Mouse (Mus musculus) spleen, adult 2 months (tissue): Measurements from ENCODE around the gene Rnf26. TPM values are rescaled to one million over a fixed set of nuclear protein-coding genes. Genes with fewer than 3 reads are reported as not detected.

Experiments used
- DNase-seq, 2 experiments: peaks; one replicate each; pipeline versions ENCODE4 v3.0.0 to v3.0.0-alpha.2; 2012 to 2021; ENCODE audit warnings: low spot score in 2 of 2, low read depth in 1 of 2
- H3K27ac ChIP-seq: fragments of 200-500 bp; 2 replicates; pipeline ENCODE4 v1.5.1; 2012; ENCODE audit warnings: low read length, inconsistent platforms; ENCODE audit not compliant: insufficient read depth
- H3K27me3 ChIP-seq: fragments of 200-500 bp; 2 replicates; pipeline ENCODE4 v1.6.1; 2012; ENCODE audit warnings: mild to moderate bottlenecking, moderate library complexity, low read length, inconsistent platforms; ENCODE audit not compliant: control insufficient read depth, insufficient read depth
- H3K36me3 ChIP-seq: fragments of 200-500 bp; 2 replicates; pipeline ENCODE4 v1.6.1; 2012; ENCODE audit warnings: mild to moderate bottlenecking, low read length, inconsistent platforms; ENCODE audit not compliant: control insufficient read depth, insufficient read depth
- H3K4me1 ChIP-seq: fragments of 200-500 bp; 2 replicates; pipeline ENCODE4 v1.6.1; 2011; ENCODE audit warnings: inconsistent platforms; ENCODE audit not compliant: control insufficient read depth, insufficient read depth, insufficient read length
- H3K4me3 ChIP-seq: fragments of 200-500 bp; 2 replicates; pipeline ENCODE4 v1.5.1; 2011; ENCODE audit warnings: mild to moderate bottlenecking, inconsistent platforms; ENCODE audit not compliant: insufficient read depth, insufficient read length; ENCODE audit errors: extremely low read depth
- CTCF ChIP-seq: fragments of 200-500 bp; IDR thresholded peaks from 2 replicates; pipeline ENCODE4 v1.5.1; 2011; ENCODE audit warnings: mild to moderate bottlenecking, inconsistent platforms; ENCODE audit not compliant: insufficient read depth, insufficient read length, insufficient replicate concordance; ENCODE audit errors: extremely low read depth
- POLR2A ChIP-seq: fragments of 200-500 bp; IDR thresholded peaks from 2 replicates; pipeline ENCODE4 v1.6.1; 2011; ENCODE audit warnings: low read depth, low read length, inconsistent platforms
- WGBS: fragments of 180-500 bp; shearing (Covaris S2); methylation state at CpG from one replicate; pipeline ENCODE4 v1.1.7; 2018; 5-methylcytosine and 5-hydroxymethylcytosine counted together
- polyA plus RNA-seq: library from polyadenylated mRNA; depleted of rRNA; stranded (reverse); fragments of >200 nt; gene quantifications from 2 replicates; pipeline ENCODE4 v1.2.3, GENCODE M21; 2012

Gene Rnf26
- polyA plus RNA-seq, 1 experiment: 21.3 TPM

- no peak for DNase-seq
- Histone ChIP-seq H3K36me3 (no peaks in the 10 kb centered on the region), H3K4me3 (peak overlapping the region; percentile 67), H3K4me1 (peaks cover 16% of the 10 kb centered on the region; the same call in 1 of the 2 replicates), H3K27me3 (peaks cover 9% of the 10 kb centered on the region), H3K27ac (no peak overlapping the region)
- 5% methylated on average over 14 of the region's 14 CpGs for WGBS
- no peak for TF ChIP-seq POLR2A
- TF ChIP-seq CTCF: no peak
Measured at GRCm38 (mm10) chr9:44084236-44084635, 29.1 kb downstream of the Rnf26 start.

GRCm38 (mm10) chr9:44083392-44084121 lies 29.8 kb downstream of the Rnf26 start:
- no peak for DNase-seq
- no peaks in the 10 kb centered on the region for H3K36me3 ChIP-seq
- H3K4me3 ChIP-seq: no peak overlapping the region
- H3K27ac ChIP-seq: no peak overlapping the region
- no peak for TF ChIP-seq POLR2A
- no peak for TF ChIP-seq CTCF
- peaks cover 12% of the 10 kb centered on the region; the same call in 1 of the 2 replicates for H3K4me1 ChIP-seq
- 18% methylated on average over 23 of the region's 23 CpGs for WGBS
- peaks cover 9% of the 10 kb centered on the region for H3K27me3 ChIP-seq

GRCm38 (mm10) chr9:44082266-44082665 lies 31.1 kb downstream of the Rnf26 start:
- Histone ChIP-seq H3K4me1 (peaks cover 9% of the 10 kb centered on the region; the same call in 1 of the 2 replicates), H3K27me3 (peaks cover 9% of the 10 kb centered on the region), H3K36me3 (no peaks in the 10 kb centered on the region), H3K27ac (no peak overlapping the region), H3K4me3 (no peak overlapping the region)
- no peak for DNase-seq
- 97% methylated on average over 5 of the region's 5 CpGs for WGBS
- TF ChIP-seq CTCF (no peak), POLR2A (no peak)

- Histone ChIP-seq H3K4me3 (no peak overlapping the region), H3K27me3 (peaks cover 9% of the 10 kb centered on the region), H3K27ac (no peak overlapping the region), H3K36me3 (no peaks in the 10 kb centered on the region), H3K4me1 (peaks cover 9% of the 10 kb centered on the region; the same call in 1 of the 2 replicates)
- WGBS: 75% methylated on average over 5 of the region's 5 CpGs
- TF ChIP-seq POLR2A (no peak), CTCF (no peak)
- DNase-seq: no peak
Measured at GRCm38 (mm10) chr9:44081581-44081980, 31.7 kb downstream of the Rnf26 start.

GRCm38 (mm10) chr9:44080953-44081352 lies 32.4 kb downstream of the Rnf26 start:
- no peaks in the 10 kb centered on the region for H3K36me3 ChIP-seq
- TF ChIP-seq CTCF (no peak), POLR2A (no peak)
- H3K27me3 ChIP-seq: peaks cover 9% of the 10 kb centered on the region
- no peak overlapping the region for H3K4me3 ChIP-seq
- no peak overlapping the region for H3K27ac ChIP-seq
- H3K4me1 ChIP-seq: peaks cover 9% of the 10 kb centered on the region; the same call in 1 of the 2 replicates
- 92% methylated on average over 5 of the region's 5 CpGs for WGBS
- DNase-seq: no peak

- Histone ChIP-seq H3K4me1 (peaks cover 7% of the 10 kb centered on the region; the same call in 1 of the 2 replicates), H3K27ac (no peak overlapping the region), H3K36me3 (no peaks in the 10 kb centered on the region), H3K27me3 (peaks cover 7% of the 10 kb centered on the region), H3K4me3 (no peak overlapping the region)
- no peak for DNase-seq
- WGBS: 49% methylated on average over 10 of the region's 10 CpGs
- TF ChIP-seq POLR2A (no peak), CTCF (no peak)
Measured at GRCm38 (mm10) chr9:44079997-44080780, 33.1 kb downstream of the Rnf26 start.
